Mouse (Mus musculus) cerebellum, adult 2 months (tissue): Measurements from ENCODE around the gene Coq10b.

Source experiments
- CTCF ChIP-seq: fragments of 200-500 bp; IDR thresholded peaks from 2 replicates; pipeline ENCODE4 v1.5.1; 2011; ENCODE audit warnings: low read depth, mild to moderate bottlenecking, control low read depth, low read length, moderate library complexity, borderline replicate concordance; ENCODE audit not compliant: insufficient read depth
- POLR2A ChIP-seq: fragments of 200-500 bp; IDR thresholded peaks from 2 replicates; pipeline ENCODE4 v1.6.1; 2011; ENCODE audit warnings: low read length, control low read depth, borderline replicate concordance; ENCODE audit not compliant: insufficient read depth

GRCm38 (mm10) chr1:55079677-55080076 is 27.1 kb downstream of the Coq10b start:
- TF ChIP-seq CTCF, result no peak
- TF ChIP-seq POLR2A, result no peak
